Mouse (Mus musculus) monocyte, adult 5-6 weeks (primary cell): Measurements from ENCODE around the gene Mx1. TPM values are rescaled to one million over a fixed set of nuclear protein-coding genes. Genes with fewer than 3 reads are reported as not detected.

ENCODE experiments used
- ATAC-seq: fragments of 153-309, 156-312 bp; replicated peaks from 2 replicates; pipeline ENCODE4 v1.8.0; 2017; ENCODE audit warnings: mild to moderate bottlenecking; ENCODE audit not compliant: low TSS enrichment, insufficient number of reproducible peaks, severe bottlenecking, poor library complexity, low FRiP score
- total RNA-seq: library from RNA; stranded (forward); fragments of 200-1000, 200-491, 200-594 nt; gene quantifications from 3 replicates; pipeline ENCODE4 v1.2.3, GENCODE M21; 2017

The Mx1 gene
- total RNA-seq: 49.8 to 87.2 TPM (median 71.7 TPM) in 3 replicates

DNA sequence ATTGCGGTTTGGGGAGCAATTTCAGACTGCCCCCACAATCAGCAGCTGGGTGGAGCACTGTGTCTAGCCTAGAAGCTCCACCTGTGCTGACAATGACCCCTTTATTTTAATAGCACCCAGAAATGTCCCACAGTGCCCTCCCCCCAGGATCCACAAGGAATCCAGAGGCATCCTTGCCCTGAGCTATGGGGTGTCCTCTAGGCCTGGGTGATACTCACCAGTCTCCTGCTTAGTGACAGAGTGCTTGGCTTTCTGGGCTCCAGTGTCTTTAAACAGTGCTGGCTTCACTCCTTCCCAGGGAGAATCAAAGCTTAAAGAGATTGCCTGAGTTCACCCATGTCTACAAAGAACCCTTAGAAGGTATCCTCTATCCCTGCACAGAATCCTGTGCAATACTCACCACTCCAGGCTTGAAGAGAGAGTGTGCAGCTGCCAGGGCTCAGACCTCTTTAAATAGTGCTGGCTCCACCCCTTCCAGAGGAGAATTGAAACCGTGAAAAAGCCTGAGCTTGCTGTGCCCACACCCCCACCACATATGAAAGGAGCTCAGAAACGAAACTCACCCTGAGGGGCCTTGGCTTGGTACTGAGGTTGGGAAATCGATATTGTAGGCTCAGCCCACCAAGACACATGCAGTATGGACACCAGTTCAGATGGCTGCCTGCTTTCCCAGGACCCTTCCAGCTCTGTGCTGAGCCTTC lies at the start of gene Mx1:
Gene Mx1, minus strand, starts transcription at position 427 of the 701 bp plus-strand sequence.
- peak; percentile 67 for ATAC-seq

DNA sequence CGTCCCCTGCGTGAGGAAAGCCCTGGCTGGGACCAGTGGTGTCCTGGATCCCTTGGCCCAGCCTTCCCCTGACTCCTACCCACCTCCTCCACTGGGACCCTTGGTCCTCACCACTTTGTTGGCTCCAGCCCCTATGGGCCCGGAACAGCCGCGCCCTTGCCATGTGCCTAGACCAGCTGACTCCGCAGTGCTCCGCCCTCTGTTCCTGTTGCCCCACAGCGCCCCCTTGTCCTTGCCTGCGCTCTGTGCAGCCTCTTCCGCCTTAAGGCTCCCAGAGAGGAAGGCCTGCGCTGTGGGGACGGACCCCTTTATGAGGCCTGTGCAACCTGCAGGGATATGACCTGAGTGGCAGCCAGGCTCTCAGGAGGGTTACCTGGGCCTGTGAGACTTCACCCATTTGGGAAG lies 49.6 kb upstream of the Mx1 start:
- no peak for ATAC-seq

DNA sequence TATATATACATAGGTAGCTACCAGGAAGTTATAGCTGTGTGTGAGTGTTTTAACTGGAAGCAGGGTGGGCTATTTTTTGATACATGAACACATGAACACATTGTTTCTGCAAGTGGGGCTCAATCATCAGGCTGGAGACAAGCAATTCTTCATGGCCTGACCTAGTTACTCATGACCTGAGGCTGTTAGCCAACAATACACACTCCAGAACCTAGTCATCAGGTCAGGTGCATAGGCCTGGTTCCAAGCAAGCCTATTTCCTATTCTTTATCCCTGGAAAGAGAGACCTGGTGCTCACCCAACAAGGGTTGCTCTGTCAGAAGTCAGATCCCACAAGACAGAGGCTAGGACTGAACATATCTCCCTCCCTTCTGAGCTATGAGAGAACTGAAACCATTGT lies 48.8 kb upstream of the Mx1 start:
- no peak for ATAC-seq

DNA sequence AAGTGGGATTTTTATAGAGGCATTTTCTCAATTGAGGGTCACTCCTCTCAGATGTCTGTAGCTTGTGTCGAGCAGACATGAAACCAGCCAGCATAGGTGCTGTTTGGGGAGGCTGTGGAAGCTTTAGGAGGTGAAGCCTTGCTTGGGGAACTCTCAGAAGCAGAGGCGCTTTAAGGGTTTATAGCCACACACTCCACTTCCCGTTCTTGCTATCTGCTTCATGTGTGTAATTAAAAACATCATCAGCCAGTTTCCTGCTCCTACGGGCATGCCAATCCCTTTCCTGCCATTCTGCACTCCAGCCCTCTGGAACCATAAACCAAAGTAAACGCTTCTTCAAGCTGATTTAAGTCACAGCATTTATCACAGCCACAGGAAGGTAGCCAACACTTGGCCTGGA lies 48.1 kb upstream of the Mx1 start:
- no peak for ATAC-seq

DNA sequence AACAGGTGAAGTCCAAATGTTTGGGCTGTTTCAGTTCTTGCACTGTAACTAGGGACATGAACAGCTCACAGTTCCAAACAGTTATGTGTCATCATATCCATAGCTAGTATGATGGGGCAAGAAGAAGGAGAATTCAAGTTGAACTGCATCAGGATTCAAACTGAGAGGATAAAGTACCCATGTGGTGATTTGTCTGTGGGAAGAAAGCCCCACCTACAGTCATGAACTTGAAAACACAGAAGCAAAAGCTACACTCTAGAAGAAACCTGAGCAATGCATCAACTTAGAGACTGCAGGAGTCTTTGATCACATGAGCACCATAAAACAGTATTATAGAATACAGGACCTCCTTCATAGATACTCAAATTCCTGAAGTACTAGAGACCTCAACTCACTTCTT lies 45.1 kb upstream of the Mx1 start:
- ATAC-seq: no peak

DNA sequence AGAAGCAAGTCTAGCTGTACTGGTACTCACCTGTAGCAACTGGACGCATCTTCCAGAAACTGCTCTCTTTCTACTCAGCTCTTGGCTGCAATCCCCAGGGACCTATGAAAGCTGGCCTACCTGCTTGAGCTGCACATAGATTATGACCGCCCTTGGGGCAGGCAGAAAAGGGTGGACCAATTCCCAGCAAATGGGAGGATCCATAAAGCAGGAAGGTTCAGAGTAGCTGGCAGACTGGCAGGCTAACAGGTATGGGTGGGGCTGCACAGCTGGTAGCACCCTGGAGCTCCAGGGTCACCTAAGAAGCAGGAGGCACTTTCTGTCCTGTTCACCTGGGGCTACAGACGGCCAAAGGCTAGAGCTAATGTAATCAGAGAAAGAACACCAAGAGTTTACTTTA lies 42.1 kb upstream of the Mx1 start:
- ATAC-seq: no peak

DNA sequence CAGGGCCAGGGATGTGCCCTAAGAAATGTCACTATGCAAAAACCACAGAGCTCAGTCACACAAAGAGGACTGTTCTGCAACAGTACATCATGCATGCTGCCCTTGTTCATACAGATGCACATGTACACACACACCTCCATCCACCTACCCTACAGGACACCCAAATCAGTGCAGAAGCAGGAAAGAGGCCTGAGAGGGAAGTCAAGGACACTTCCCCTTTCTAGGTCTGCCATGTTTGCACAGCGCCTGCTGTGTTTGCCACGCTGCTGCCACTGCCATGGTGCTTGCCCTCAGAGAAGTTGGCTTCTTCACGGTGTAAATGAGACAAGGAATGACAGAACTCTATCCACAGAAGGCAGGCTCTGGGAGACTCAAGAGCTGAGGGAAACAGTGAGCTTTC lies 41.1 kb upstream of the Mx1 start:
- ATAC-seq: 0 out of 2 replicates have a peak, but pooled peaks have one; percentile 59

DNA sequence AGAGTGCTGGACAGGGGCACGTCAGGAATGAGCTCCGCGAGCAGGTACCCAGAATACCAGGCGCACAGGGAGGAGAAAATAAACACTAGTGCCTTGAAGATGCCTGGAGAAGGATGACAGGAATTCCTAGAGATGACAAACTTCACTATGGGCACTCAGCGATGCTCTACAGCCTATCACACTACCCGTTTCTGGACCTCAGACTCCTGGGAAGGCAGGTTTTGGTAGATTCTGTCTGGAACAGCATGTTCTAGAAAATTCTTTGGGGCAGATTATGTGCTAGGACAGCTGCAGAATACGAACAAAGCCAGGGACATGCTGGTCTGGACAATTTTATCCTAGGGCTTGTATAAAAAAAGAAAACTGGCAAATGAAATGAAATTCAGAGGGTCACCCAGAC lies 38.2 kb upstream of the Mx1 start:
- ATAC-seq: no peak

DNA sequence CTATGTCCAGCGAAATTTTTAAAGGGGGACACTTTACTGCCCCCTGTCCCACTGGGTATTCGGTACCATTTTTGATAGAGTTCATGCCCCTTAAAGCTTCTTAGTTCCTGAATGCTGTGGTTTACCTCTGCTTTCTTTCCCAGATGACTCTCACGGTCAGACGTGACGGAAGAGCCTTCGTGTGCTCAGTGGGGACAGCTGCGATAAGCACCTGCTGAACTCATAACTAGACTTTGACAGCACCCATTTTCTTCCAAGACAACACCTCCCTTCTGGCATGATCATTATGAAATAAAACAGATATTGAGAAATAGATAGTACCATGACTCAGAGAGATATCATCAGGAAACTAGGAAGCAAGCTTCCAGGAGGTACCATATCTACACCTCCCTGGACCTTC lies 36.7 kb upstream of the Mx1 start:
- ATAC-seq: no peak

DNA sequence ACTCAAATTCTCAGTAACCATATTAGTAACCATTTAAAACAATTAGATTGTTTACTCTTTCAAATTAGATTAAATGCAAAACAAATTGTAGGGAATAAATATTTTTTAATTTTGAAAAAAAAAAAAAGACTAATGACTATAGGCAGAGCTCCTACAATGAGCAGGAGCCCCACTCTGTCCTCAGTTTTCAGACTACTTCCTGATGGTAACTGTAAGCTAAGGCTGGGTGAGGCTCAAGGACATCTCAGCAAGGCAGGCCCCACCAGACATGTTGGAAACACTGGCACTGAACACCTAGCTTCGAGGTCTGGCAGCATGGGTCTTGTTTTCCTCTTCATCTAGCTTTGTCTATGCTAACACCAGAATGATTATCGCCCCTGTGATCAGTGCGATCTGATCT lies 35.4 kb upstream of the Mx1 start:
- ATAC-seq: no peak

DNA sequence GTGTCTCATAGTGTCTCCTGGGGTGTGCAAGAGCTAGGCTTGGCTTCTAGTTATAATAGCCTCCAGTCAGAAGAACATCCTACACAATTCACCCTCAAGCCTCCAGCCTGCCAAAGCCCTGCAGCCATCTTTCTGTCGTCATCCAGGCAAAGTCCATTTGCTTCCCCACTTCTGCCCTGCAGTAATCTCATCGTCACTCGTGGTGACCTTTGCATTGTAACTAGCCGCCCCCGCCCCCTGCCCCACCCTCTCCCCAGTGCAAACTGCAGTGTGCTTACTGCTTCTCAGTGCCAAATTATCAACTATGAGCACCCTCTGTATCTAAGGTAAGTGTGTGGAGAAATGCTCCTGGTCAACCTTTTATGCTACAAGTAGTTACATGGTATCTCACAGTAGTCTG lies 35.0 kb upstream of the Mx1 start:
- ATAC-seq: no peak

DNA sequence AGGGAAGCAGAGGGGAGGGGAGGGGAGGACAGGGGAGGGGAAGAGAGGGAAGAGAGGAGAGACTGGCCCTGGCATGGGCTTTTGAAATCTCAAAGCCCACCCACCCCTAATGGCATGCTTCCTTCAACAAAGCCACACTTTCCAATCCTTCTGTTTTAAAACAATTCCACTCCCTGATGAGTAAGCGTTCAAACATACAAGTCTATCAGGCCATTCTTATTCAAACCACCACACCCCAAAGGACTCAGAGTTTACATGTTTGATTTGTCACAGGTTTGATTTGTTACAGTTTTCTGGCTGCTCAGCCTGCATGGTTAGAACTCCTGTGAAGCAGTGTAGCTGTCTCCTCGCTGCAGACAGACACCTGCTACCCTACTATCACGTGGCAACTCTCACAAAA lies 33.3 kb upstream of the Mx1 start:
- ATAC-seq: no peak

DNA sequence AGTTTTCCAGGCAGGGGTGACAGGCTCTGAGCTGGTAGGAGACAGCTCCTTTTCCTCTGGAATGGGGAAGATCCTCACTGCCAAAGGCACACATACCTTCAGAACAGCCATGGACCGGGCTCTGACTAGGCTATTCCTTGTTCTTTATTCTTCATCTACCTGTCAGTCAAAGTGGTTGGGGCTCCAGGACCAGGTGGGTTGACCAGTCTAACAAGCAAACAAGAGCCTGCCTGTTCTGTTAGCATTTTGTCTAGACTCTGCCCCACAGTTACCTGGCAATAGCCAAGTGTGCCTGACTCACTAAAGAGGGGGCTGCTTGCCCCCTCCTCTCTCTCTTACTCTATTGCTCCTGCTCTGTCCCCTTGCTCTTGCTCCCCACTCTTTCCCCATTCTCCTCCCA lies 29.7 kb upstream of the Mx1 start:
- ATAC-seq: no peak

DNA sequence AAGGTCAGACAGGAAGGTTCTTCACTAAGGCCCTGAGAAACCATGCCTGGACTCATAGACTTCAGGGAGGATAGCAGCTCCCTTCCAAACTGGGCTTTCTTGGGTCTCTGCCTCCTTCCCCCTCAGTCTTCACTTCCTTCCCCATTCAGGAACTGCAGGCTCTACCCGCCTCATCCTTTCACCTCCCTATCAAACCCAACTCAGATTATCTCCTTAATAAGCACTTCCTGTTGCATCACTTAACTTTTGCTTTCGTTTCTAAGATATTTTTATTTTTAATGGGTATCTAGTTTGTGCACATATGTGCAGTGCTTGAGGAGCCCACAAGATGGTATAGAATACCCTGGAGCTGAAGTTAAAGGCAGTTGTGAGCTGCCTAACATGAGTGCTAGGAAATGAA lies 15.9 kb upstream of the Mx1 start:
- peak; percentile 46 for ATAC-seq

DNA sequence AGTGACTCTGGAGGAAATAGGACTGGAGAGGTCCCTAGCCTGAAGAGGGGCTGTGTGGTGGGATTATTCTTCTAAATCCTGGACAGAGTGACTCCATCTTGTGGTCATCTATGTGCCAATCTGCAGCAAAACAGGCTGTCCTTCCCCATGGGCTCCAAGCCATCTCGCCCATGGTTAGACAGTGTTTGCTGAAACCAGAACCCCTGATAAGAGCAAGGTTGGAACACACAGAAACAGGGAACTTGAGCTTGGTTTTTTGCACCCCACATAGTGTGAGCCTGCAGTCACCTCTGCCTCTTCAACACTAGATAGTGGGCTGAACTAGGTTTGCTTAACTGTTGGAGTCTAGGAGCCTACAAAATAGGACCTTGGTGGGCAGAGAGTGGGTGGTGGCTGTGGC lies 13.8 kb upstream of the Mx1 start:
- no peak for ATAC-seq

DNA sequence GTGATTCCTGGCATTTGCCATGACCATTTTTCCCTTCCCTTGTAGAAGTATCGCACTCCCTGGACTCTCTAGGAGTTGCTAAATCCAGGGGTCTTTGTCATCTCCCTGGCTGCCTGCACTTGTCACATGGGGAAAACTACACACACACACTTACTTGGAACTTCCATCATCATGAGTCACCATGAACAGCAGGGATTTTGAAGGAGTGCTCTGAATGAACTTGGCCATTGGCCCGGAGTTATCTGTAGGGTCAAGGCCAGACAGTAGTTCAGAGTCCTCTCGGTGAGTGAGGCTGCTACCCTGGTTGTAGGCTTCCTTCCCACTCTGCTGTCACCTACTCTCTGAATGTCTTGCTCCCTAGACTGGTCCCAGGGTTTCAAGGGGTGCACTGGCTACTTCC lies 12.9 kb upstream of the Mx1 start:
- ATAC-seq: no peak

DNA sequence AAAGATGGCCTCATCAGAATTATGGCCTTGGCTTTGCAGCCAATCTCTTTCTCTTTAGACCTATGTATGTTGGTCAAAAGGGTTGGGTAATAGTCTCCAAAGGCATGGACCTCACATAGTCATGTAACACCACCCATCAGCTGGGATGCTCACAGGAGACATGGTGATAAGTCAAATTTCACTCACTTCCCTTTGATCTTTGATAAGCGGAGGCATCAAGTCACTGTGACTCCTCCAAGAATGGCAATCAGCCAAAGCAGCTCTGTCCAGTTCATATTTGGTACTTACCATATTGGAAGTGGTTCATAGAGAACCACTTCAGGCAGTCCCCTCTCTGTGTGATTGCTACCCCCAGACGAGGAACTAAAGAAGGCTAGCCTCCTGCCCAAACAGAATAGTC lies 12.0 kb upstream of the Mx1 start:
- ATAC-seq: no peak

DNA sequence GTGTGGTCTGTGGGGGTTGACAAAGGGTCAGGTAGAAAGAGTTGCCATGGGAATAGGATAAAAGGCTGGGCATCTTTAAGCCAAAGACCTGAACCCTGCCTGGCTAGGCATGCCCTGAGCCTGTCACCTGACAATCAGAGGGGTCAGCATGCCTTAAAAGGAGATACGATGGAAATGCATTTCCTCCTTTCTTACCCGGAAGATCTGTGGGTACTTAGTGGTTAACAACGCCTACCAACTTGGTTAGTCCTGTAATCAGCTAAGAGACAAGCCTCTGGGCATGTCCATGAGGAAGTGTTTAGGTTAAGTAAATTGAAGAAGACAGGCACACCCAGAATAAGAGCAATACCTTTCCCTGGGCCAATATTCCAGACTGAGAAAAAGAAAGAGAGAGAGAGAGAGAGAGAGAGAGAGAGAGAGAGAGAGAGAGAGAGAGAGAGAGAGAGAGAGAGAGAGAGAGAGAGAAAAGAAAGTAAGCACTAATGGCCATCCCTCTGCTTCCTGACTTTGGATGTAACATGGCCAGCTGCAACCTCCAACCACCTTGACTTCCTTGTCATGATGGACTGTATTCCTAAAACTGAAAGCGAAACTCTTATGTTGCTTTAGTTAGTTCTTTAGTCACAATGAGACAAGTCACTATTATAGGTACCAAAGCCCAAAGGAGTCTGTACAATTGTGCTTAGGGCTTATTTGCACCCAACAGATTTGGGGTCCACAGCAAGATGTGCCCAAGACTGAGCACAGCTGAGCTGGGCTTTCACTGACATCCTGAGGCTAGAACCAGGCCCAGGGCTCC lies 5.5 kb upstream of the Mx1 start:
- peak; percentile 71 for ATAC-seq

DNA sequence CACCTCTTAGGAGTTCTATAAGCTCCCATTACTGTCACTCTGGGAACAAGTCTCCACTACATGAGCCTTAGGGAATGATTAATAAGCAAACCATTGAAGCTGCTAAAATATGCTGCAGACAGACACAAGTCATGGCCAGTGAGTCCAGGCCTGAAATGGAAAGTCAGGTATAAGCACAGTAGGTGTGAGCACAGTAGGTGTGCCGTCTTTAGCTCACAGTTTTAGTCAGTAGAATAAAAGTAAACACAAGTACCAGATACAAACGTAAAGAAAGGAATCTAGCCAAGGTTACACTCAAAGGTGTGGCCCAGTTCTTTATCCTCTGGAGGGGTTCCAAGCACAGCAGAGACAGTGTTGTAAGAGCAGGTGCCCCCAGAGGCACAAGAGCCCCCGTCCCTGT lies 4.8 kb upstream of the Mx1 start:
- ATAC-seq: no peak

DNA sequence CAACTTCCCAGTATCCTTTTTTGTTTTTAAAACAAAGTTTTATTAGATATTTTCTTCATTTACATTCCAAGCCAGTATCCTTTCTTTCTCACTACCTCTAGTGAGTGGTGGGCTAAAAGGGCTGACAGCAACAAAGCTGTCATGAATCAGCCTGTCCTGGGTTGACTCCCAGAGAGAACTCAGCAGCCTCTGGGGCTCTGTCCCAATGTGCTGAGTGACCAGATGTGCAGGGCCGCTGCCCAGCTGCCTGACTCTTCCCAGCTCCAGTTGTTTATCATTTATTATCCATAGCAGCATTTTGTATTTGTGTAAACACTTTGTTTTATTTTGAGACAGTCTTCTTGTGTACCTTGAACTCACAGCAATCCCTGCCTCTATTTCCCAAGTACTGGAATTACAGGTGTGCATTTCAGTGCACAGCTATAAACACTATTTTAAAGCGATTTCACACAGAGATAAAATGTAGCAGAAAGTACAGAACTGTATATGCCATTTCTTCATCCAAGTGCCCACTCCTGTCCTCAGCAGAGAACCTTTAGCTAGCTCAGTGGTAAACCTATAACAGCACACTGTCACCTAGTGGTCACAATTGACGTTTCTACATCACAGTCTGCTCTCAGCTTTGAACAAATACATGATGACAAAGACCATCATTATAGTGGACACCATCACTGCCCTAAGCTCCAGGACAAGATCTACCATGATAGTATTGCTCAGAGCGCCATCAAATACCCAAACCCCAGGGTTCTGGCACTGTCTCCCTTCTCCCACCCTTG lies 3.7 kb upstream of the Mx1 start:
- no peak for ATAC-seq
